Comparison of ENCODE assay signal across 16 mouse cellular contexts in the genomic region with DNA sequence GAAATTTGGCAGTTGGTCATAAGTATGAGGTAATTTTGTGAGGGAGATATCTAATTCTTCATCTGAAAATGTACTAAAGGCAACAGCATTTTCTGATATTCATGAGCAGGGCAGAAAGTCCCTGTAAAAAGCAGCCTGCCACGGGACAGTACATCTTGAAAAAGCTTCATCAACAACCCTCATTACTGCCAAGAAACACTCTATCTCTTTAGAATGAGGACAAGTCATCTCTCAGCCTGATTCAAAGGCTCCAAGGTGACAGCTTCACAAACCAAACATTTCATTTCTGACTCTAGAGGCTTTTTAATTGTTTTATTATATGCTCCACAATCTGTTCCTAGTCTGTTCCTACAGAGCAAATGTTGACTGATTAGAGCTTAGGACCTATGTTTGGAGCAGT.
"Had no signal": no experiment of that assay in that cellular context is flagged by ENCODE, and none has a peak within 500 bp of the region (broad histone marks: within the 10 kb centered on the region; RNA-seq: fewer than 3 reads in every experiment).

No protein-coding gene starts in this region.

- DNase-seq: retina, postnatal 1 day; right cerebral cortex, adult 18-20 months; right cerebral cortex, postnatal 14 days; right cerebral cortex, postnatal 4 days; spleen, adult 18-20 months; thymus, adult 18-20 months; thymus, adult 2 months; thymus, postnatal 14 days; thymus, postnatal 25 days; thymus, postnatal 36 days; thymus, postnatal 4 days had no signal

- H3K4me2 ChIP-seq: neural tube, embryonic 12.5 days; neural tube, embryonic 13.5 days; neural tube, embryonic 15.5 days; stomach, embryonic 15.5 days had no signal

- H3K4me3 ChIP-seq: neural tube, embryonic 12.5 days; neural tube, embryonic 13.5 days; neural tube, embryonic 15.5 days; stomach, embryonic 15.5 days had no signal

- H3K27me3 ChIP-seq: neural tube, embryonic 12.5 days; neural tube, embryonic 13.5 days; neural tube, embryonic 15.5 days; stomach, embryonic 15.5 days had no signal

- H3K9me3 ChIP-seq: neural tube, embryonic 12.5 days; neural tube, embryonic 13.5 days; neural tube, embryonic 15.5 days; stomach, embryonic 15.5 days had no signal

- H3K9ac ChIP-seq: neural tube, embryonic 12.5 days; neural tube, embryonic 13.5 days; neural tube, embryonic 15.5 days; stomach, embryonic 15.5 days had no signal

- H3K36me3 ChIP-seq: neural tube, embryonic 12.5 days; neural tube, embryonic 13.5 days; neural tube, embryonic 15.5 days; stomach, embryonic 15.5 days had no signal

- H3K27ac ChIP-seq: neural tube, embryonic 12.5 days; neural tube, embryonic 13.5 days; neural tube, embryonic 15.5 days; stomach, embryonic 15.5 days; stomach, postnatal 0 days had no signal

- H3K4me1 ChIP-seq: neural tube, embryonic 12.5 days; neural tube, embryonic 13.5 days; neural tube, embryonic 15.5 days; stomach, embryonic 15.5 days had no signal
